Mouse (Mus musculus) ES-E14 (cell line): ENCODE measurements at regions not wholly inside any gene's neighbourhood (a gene's known extent, or its start where the extent isn't known, plus 50 kb on each side); places are given as distances from the start of the nearest gene placed in this dataset.

ENCODE experiments used
- DNase-seq: peaks from one replicate; pipeline ENCODE4 v3.0.0-alpha.2; 2013; ENCODE audit warnings: low read depth, low spot score
- H3K27ac ChIP-seq: 2 replicates; pipeline ENCODE4 v1.5.1; 2012; ENCODE audit warnings: low read depth, mild to moderate bottlenecking, low read length, moderate library complexity, mixed read lengths; ENCODE audit not compliant: poor library complexity, insufficient read depth, severe bottlenecking
- H3K36me3 ChIP-seq: 2 replicates; pipeline ENCODE4 v1.6.1; 2012; ENCODE audit warnings: mild to moderate bottlenecking, low read length, moderate library complexity, mixed read lengths; ENCODE audit not compliant: control insufficient read depth, poor library complexity, insufficient read depth, severe bottlenecking
- H3K4me1 ChIP-seq, 2 experiments: fragments of 150-350 bp in 1 of 2; sonication (generic) in 1 of 2; 2 replicates each; pipeline ENCODE4 v1.6.1; 2012; ENCODE audit warnings: low read length in 2 of 2, mild to moderate bottlenecking in 1 of 2, mixed read lengths in 1 of 2; ENCODE audit not compliant: control insufficient read depth in 2 of 2, insufficient read depth in 2 of 2, poor library complexity in 1 of 2
- H3K4me3 ChIP-seq, 2 experiments: fragments of 150-350 bp in 1 of 2; sonication (generic) in 1 of 2; 2 replicates each; pipeline ENCODE4 v1.5.1; 2012; ENCODE audit warnings: low read length in 2 of 2, low read depth in 1 of 2, mild to moderate bottlenecking in 1 of 2, mixed read lengths in 1 of 2; ENCODE audit not compliant: insufficient read depth in 1 of 2, poor library complexity in 1 of 2, severe bottlenecking in 1 of 2
- H3K9ac ChIP-seq: 2 replicates; pipeline ENCODE4 v1.6.1; 2012; ENCODE audit warnings: low read depth, mild to moderate bottlenecking, low read length, mixed read lengths; ENCODE audit not compliant: poor library complexity, insufficient read depth, severe bottlenecking
- H3K9me3 ChIP-seq: fragments of 150-350 bp; sonication (generic); 2 replicates; pipeline ENCODE4 v1.6.1; 2012; ENCODE audit warnings: low read depth, mild to moderate bottlenecking, low read length; ENCODE audit not compliant: control insufficient read depth, insufficient read depth
- CHD2 ChIP-seq: IDR thresholded peaks from 2 replicates; pipeline ENCODE4 v1.6.1; 2014; ENCODE audit warnings: mild to moderate bottlenecking, low read depth, low read length, inconsistent platforms
- HCFC1 ChIP-seq: IDR thresholded peaks from 2 replicates; pipeline ENCODE4 v1.6.1; 2012; ENCODE audit warnings: low read length, inconsistent platforms, borderline replicate concordance; ENCODE audit not compliant: insufficient read depth
- MAFK ChIP-seq: IDR thresholded peaks from 2 replicates; pipeline ENCODE4 v1.6.1; 2014; ENCODE audit warnings: mild to moderate bottlenecking, low read depth, low read length, inconsistent platforms; ENCODE audit not compliant: insufficient read depth
- ZC3H11A ChIP-seq: IDR thresholded peaks from 2 replicates; pipeline ENCODE4 v1.6.1; 2012; ENCODE audit warnings: low read depth, mild to moderate bottlenecking, inconsistent platforms, low read length, borderline replicate concordance
- ZNF384 ChIP-seq: IDR thresholded peaks from 2 replicates; pipeline ENCODE4 v1.6.1; 2012; ENCODE audit warnings: low read depth, low read length, inconsistent platforms
- in situ Hi-C, 2 experiments: fragments of 600-800 bp; cut with MboI; formaldehyde crosslinking; loops; one replicate each; pipeline ENCODE4 v1.15.1; 2025; ENCODE audit warnings: low sequenced_read_pairs in 2 of 2, inconsistent platforms in 1 of 2; ENCODE audit not compliant: unreplicated experiment in 2 of 2

- 0 out of 4 replicates have a peak overlapping the region, but pooled peaks of 1 of the 2 experiments have one; percentile 9 for H3K4me3 ChIP-seq
- DNase-seq, result peak; percentile 28
- in situ Hi-C loops, result no loop called here
- TF ChIP-seq HCFC1, result no peak
- TF ChIP-seq ZNF384, result 0 out of 2 replicates have a peak, but pooled peaks have one; percentile 27
- peaks cover 7 to 10% of the 10 kb centered on the region in 2 experiments for H3K4me1 ChIP-seq
- no peaks in the 10 kb centered on the region for H3K9me3 ChIP-seq
- no peaks in the 10 kb centered on the region for H3K36me3 ChIP-seq
- no peak overlapping the region for H3K27ac ChIP-seq
- H3K9ac ChIP-seq, result no peak overlapping the region
These were observed 117.8 kb upstream of the 4930535I16Rik start for GRCm38 (mm10) chr4:124035657-124036061.

DNA sequence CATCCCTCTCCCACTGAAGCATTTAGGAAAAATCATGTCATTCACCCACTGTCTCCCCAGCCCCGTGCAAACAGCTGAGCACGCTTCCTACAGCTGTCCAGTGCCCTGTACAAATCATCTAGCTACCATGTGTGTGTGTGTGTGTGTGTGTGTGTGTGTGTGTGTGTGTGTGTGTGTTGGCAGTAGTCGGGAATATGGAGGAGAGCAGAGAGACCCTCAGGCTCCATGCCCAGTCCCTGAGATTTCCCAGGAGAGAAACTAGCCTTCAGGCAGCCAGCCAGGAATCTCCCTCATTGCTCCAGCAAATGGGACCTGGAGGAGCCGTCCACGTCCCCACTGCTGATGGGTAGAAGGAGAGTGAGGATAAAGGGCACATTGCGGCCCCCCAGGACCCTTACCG, 117.4 kb upstream of the 4930535I16Rik start:
- H3K4me3 ChIP-seq, result 0 out of 4 replicates have a peak overlapping the region, but pooled peaks of 1 of the 2 experiments have one; percentile 9
- in situ Hi-C loops, result no loop called here
- no peak for TF ChIP-seq HCFC1
- no peak for TF ChIP-seq ZNF384
- no peak for TF ChIP-seq MAFK
- TF ChIP-seq CHD2, result no peak
- no peak for TF ChIP-seq ZC3H11A
- peaks cover 7 to 10% of the 10 kb centered on the region in 2 experiments for H3K4me1 ChIP-seq
- no peak overlapping the region; the same call in 1 of the 2 replicates for H3K27ac ChIP-seq
- no peak for DNase-seq
- H3K36me3 ChIP-seq, result no peaks in the 10 kb centered on the region
- H3K9ac ChIP-seq, result no peak overlapping the region
- H3K9me3 ChIP-seq, result no peaks in the 10 kb centered on the region

DNA sequence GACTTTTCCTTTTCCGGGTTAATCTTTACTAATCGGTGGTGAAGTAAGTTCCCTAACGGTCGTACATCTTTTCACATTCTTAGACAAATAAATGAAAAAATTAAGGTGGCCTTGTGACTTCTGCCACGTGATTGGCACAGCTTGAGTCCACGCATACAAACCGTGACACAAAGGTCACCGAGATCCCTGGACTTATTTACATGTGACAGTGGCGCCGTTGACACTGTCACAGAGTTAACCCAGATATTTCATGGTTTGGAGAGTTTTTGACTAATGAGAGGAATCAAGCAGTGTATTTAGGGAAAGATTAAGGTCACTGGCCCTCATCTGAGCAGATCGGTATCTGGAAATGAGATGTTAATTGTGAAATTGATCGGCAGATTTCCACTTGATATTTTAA, 110.2 kb upstream of the 4930535I16Rik start:
- TF ChIP-seq MAFK, result no peak
- TF ChIP-seq ZNF384, result no peak
- no peak for TF ChIP-seq ZC3H11A
- no peak for TF ChIP-seq HCFC1
- no peak for TF ChIP-seq CHD2
- in situ Hi-C loops, result no loop called here
- H3K9ac ChIP-seq, result no peak overlapping the region
- H3K36me3 ChIP-seq, result no peaks in the 10 kb centered on the region
- H3K9me3 ChIP-seq, result no peaks in the 10 kb centered on the region
- H3K4me3 ChIP-seq, result no peak overlapping the region
- DNase-seq, result no peak
- H3K27ac ChIP-seq, result no peak overlapping the region
- H3K4me1 ChIP-seq, result no peaks in the 10 kb centered on the region; a peak in 1 of 4 replicates

DNA sequence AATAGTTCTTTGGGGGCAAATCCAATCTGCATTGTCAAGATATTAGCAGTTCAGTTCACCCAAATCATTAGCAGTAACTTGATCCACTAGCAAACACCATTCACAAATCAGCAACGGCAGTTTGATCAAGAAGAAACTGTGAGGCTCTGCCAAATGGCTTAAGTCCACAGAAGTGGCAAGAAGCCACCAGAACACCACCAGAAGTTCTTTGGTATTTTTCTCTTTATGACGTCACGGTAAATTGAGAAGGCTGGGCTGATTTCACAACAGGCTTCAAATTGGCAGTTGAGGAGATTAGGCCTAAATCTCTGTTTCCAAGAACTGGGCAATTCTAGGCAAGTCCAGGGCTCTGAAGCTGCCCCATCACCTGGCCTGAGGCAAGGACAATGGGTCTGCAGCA, 98.6 kb upstream of the 4930535I16Rik start:
- TF ChIP-seq HCFC1 (no peak), ZC3H11A (no peak), ZNF384 (no peak), MAFK (no peak), CHD2 (no peak)
- in situ Hi-C loops, result no loop called here
- Histone ChIP-seq H3K4me3 (no peak overlapping the region), H3K36me3 (no peaks in the 10 kb centered on the region), H3K9ac (no peak overlapping the region), H3K27ac (no peak overlapping the region), H3K9me3 (no peaks in the 10 kb centered on the region), H3K4me1 (peaks cover 0 to 2% of the 10 kb centered on the region in 2 experiments; a peak in 1 of 4 replicates)
- DNase-seq, result no peak

DNA sequence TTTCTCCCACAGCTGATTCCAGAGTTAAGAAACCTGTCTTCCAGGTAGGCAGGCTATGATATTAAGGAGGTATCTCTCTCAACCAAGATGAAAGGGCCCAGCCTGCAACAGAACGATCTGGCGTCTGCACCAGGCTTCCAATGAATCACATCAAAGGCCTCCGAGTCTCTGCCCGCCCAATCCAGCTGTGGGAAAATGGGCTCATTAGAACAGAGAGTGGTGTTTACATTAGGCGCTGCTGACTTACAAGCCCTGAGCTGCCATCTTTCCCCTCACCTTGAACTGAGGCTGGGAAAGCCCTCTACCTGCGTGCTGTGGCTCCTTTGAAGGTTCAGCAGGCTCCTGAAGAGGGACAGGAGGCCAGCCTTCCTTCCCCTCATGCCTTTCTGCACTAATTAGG, 97.5 kb upstream of the 4930535I16Rik start:
- no peak overlapping the region for H3K27ac ChIP-seq

More for the DNA sequence above, 97.5 kb upstream of the 4930535I16Rik start:
- Histone ChIP-seq H3K4me1 (peaks cover 0 to 2% of the 10 kb centered on the region in 2 experiments; a peak in 1 of 4 replicates), H3K9me3 (no peaks in the 10 kb centered on the region), H3K9ac (no peak overlapping the region), H3K36me3 (no peaks in the 10 kb centered on the region), H3K4me3 (no peak overlapping the region)
- no peak for DNase-seq
- no peak for TF ChIP-seq ZC3H11A
- TF ChIP-seq CHD2, result no peak
- TF ChIP-seq MAFK, result no peak
- no peak for TF ChIP-seq ZNF384
- in situ Hi-C loops, result no loop called here
